Mouse (Mus musculus) brain, embryonic 14.5 days (tissue): ENCODE results near the gene Hist1h2bk.

ENCODE experiments used
- CTCF ChIP-seq: fragments of 200-500 bp; IDR thresholded peaks from 2 replicates; pipeline ENCODE4 v1.5.1; 2012; ENCODE audit warnings: inconsistent platforms, mild to moderate bottlenecking, moderate library complexity, borderline replicate concordance; ENCODE audit not compliant: insufficient read depth, insufficient read length; ENCODE audit errors: extremely low read depth
- POLR2A ChIP-seq: fragments of 200-500 bp; IDR thresholded peaks from 2 replicates; pipeline ENCODE4 v1.6.1; 2012; ENCODE audit warnings: mild to moderate bottlenecking, inconsistent platforms, borderline replicate concordance; ENCODE audit not compliant: poor library complexity, insufficient read depth, insufficient read length, severe bottlenecking; ENCODE audit errors: extremely low read depth

- no peak for TF ChIP-seq POLR2A
- no peak for TF ChIP-seq CTCF
These were observed 1.3 kb downstream of the Hist1h2bk start for GRCm38 (mm10) chr13:22036986-22037385.
